8 mouse cellular contexts compared by ENCODE assay signal in the genomic region with DNA sequence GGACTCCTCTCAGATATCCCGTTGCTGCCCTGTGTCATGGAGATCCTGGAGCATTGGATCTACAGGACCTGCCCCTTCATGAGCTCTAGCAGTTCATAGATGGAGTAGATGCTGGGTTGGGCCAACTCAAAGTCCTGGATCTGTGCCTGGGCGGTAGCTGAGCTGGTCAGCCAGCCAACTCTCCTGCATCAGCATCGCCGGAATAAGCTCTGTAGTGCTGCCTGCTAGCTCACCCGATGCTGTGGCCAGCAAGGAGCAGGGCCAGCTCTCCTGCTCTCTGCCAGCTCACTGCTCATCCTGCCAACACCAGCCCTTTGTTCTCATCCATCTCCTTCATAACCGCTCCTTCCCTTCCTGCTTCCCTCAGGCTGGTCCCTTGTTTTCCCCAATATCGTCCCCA. TPM values are rescaled to one million over a fixed set of nuclear protein-coding genes. Genes with fewer than 3 reads are reported as not detected.
A peak's percentile ranks its signal among the peaks of the same experiment; 100 is the strongest.
DNase-seq lines count a peak whose midpoint lies in the region; ATAC-seq and TF ChIP-seq lines count a peak whose summit lies in the region.

No protein-coding gene starts in this region.

- DNase-seq in NIH3T3 (ENCODE audit: low read depth) = peak; percentile 58
- peak; percentile 81 for DNase-seq in gastrocnemius, adult 2 months
- peak; percentile 27 to 48 for DNase-seq in left cerebral cortex, adult 18-20 months (ENCODE audit: low spot score in 2 of 2)
- DNase-seq in right cerebral cortex, postnatal 4 days = peak; percentile 32
- no peak for DNase-seq in c-Kit-positive CD71-positive TER-119-positive erythroid progenitor cells, embryonic 14.5 days (ENCODE audit: low spot score)

- H3K27ac ChIP-seq in forebrain, embryonic 15.5 days (replicated peaks) = no peak overlapping the region
- no peak overlapping the region for H3K27ac ChIP-seq in forebrain, embryonic 12.5 days
- no peak overlapping the region for H3K27ac ChIP-seq in gastrocnemius, adult 2 months
- no peak overlapping the region for H3K27ac ChIP-seq in liver, embryonic 12.5 days

- no peak for TF ChIP-seq CTCF in gastrocnemius, adult 2 months (IDR thresholded peaks at IDR 0.05)

- no peaks in the 10 kb centered on the region; the same call in 1 of the 2 replicates for H3K4me1 ChIP-seq in forebrain, embryonic 15.5 days
- H3K4me1 ChIP-seq in forebrain, embryonic 12.5 days = no peaks in the 10 kb centered on the region
- H3K4me1 ChIP-seq in liver, embryonic 12.5 days = peaks cover 9% of the 10 kb centered on the region; the same call in 1 of the 2 replicates

- H3K4me2 ChIP-seq in forebrain, embryonic 15.5 days (replicated peaks) = no peak overlapping the region
- no peak overlapping the region for H3K4me2 ChIP-seq in forebrain, embryonic 12.5 days
- H3K4me2 ChIP-seq in liver, embryonic 12.5 days = no peak overlapping the region

- H3K9me3 ChIP-seq in forebrain, embryonic 15.5 days = no peaks in the 10 kb centered on the region
- H3K9me3 ChIP-seq in forebrain, embryonic 12.5 days = no peaks in the 10 kb centered on the region
- no peaks in the 10 kb centered on the region for H3K9me3 ChIP-seq in liver, embryonic 12.5 days (replicated peaks)

- H3K27me3 ChIP-seq in forebrain, embryonic 15.5 days = no peaks in the 10 kb centered on the region
- no peaks in the 10 kb centered on the region for H3K27me3 ChIP-seq in forebrain, embryonic 12.5 days
- H3K27me3 ChIP-seq in liver, embryonic 12.5 days (replicated peaks) = no peaks in the 10 kb centered on the region

- intact Hi-C loops in gastrocnemius, adult 2 months (cut with DNase I) = no loop called here

- ATAC-seq in forebrain, embryonic 15.5 days (replicated peaks) = peak; percentile 75
- no peak for ATAC-seq in forebrain, embryonic 12.5 days (ENCODE audit: low FRiP score)
- ATAC-seq in liver, embryonic 12.5 days = no peak

- WGBS in forebrain, embryonic 15.5 days = 72% methylated on average over 7 of the region's 7 CpGs
- 88% methylated on average over 7 of the region's 7 CpGs for WGBS in forebrain, embryonic 12.5 days
- 77% methylated on average over 7 of the region's 7 CpGs for WGBS in liver, embryonic 12.5 days (ENCODE audit: insufficient replicate concordance)

- H3K4me3 ChIP-seq in forebrain, embryonic 15.5 days = no peak overlapping the region
- no peak overlapping the region for H3K4me3 ChIP-seq in forebrain, embryonic 12.5 days (replicated peaks)
- H3K4me3 ChIP-seq in gastrocnemius, adult 2 months = peak overlapping the region; percentile 24; the same call in 1 of the 2 replicates
- H3K4me3 ChIP-seq in liver, embryonic 12.5 days = no peak overlapping the region

- no peaks in the 10 kb centered on the region for H3K36me3 ChIP-seq in forebrain, embryonic 15.5 days
- H3K36me3 ChIP-seq in forebrain, embryonic 12.5 days (replicated peaks) = no peaks in the 10 kb centered on the region; the same call in 1 of the 2 replicates
- 0 out of 2 replicates have a peak, but pooled peaks cover 4% of the 10 kb centered on the region for H3K36me3 ChIP-seq in liver, embryonic 12.5 days

- no peak overlapping the region for H3K9ac ChIP-seq in forebrain, embryonic 15.5 days (replicated peaks)
- H3K9ac ChIP-seq in forebrain, embryonic 12.5 days = no peak overlapping the region
- no peak overlapping the region for H3K9ac ChIP-seq in liver, embryonic 12.5 days

RNA-seq across cellular contexts. Expression of a gene that starts 51.4 kb away (rescaled TPM):
- 43.9 and 47.7 TPM in 2 replicates for polyA plus RNA-seq in forebrain, embryonic 15.5 days (2015; fragmentation: Nextera tagmentation; extraction: Ambion mirVana)
- 52.3 and 54.4 TPM in 2 replicates for polyA plus RNA-seq in forebrain, embryonic 12.5 days (2016; fragmentation: Nextera tagmentation; extraction: Ambion mirVana)
- total RNA-seq in gastrocnemius, adult 2 months (2021) = 10 to 100 TPM; 14.2 to 17.2 TPM
- total RNA-seq in left cerebral cortex, adult 18-20 months (2021) = 10 to 100 TPM; 40.3 to 43.1 TPM
- polyA plus RNA-seq in liver, embryonic 12.5 days (2016; fragmentation: Nextera tagmentation; extraction: Ambion mirVana) = 30.5 and 34.1 TPM in 2 replicates
